Mouse (Mus musculus): Measurements from ENCODE around the gene Agtr1b.

The Agtr1b gene

DNA sequence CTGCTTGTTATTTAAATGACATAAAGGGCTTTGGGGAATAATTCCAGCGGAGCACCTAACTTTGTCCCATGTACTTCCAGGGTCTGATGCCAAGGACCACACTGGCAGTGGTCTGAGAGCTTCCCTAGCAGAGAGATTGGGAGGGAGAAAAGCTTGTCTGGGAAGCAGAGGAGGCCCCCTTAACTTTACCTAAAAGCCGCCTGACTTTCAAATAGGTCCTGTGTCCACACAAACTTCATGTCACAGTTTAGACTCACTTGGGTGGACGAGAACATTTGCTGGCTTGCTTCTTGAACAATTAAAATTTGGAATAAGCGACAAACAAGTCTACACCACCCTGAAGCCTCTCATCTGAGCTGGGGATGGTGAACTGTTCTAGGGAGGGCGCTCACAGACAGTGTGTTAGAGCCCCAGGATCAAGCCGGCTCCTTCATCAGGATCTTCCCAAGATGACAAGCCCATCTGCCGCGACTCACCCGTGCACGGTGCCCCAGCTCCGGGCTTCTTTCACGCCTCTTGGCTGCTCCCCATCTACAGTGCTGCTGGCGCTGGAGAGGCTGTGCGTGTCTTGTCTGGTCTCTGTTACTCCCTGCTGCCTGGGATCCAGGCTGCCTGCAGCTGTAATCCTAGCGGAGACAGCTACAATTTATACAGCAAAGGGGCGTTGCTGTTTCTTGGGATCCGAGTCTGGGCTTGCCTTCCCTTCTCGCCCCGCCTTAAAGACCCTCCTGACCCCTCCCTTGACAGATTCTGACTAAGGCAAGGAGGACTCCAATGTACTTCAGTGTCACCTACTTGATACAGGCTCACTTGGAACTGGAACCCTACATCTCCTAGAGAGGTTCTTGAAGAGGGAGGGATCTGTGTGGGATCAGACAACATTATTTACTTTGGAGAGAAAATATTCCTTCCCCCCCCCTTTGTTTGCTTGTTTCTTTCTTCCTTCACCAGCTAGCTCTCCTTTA is at the start of gene Agtr1b:
Gene Agtr1b, minus strand, starts transcription at position 620 of the 965 bp plus-strand sequence.
- DNase-seq (ENCODE audit: low spot score in 2 of 2), result no peak

DNA sequence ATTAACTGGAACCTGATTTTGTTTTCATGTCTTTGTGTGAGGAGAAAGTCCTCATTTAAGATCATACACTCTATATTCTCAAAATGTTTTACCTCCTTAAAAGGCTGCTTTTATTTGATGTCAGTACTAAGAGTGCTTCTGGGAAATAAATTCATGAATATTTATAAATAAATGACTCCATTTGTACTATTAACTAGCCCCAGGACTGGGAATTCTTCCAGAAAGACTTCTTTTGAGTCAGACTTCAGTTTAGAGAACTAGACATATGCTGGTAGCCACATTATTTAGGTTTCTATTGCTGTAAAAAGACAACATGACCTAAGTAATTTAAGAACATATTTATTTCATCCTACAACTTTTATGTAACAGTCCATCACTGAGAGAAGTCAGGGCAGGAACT is 13.4 kb downstream of the Agtr1b start:
- DNase-seq (ENCODE audit: low spot score in 2 of 2), result no peak

DNA sequence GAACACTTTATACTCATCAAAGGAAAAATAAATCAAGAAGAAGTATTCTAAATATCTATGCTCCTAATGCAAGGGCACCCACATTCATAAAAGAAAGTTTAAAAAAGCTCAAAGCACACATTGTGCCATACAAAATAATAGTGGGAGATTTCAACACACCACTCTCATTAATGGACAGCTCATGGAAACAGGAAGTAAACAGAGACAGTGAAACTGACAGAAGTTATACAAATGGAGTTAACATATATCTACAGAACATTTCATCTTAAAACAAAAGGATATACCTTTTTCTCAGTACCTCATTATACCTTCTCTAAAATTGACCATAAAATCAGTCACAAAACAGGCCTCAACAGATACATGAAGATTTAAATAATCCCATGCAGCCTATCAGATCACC is 18.8 kb downstream of the Agtr1b start:
- DNase-seq (ENCODE audit: low spot score in 2 of 2), result no peak

DNA sequence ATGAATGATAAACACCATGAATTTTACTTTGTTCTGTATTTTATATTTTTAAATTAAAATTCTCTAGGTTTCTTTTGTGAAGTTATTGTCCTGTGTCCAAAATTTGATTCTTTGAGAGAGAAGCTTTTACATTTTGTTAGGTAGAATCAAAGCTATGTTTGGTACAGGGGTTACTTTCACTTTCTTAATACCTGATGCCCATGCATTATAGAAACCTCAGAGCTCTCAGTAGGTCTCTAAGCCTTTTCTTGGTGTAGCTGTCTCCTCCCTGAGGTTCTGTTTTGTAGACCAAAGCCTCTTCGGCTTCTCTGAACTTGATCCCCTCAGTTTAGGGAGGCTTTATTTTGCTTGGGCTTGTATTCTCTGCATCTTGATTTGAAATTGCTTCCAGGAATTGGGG is 26.6 kb downstream of the Agtr1b start:
- DNase-seq (ENCODE audit: low spot score in 2 of 2), result no peak

DNA sequence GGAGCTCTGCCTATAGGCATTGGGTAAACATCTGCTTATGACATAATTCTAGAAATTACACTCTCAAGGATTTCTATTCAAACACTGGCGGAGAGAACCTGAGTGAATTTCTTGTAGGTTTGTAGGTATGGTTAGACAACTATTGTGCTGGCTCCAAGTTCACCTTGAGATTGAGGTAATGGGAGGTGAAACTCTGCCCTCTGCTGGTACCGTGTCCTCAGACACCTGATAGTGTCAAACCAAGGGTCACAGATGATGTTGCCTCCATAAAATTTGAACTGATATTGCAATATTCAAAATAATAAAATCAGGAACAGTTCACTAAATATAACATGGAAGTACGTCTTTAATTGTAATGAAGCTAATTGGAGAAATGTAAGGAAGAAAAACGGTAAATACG is 32.3 kb downstream of the Agtr1b start:
- no peak for DNase-seq (ENCODE audit: low spot score in 2 of 2)

DNA sequence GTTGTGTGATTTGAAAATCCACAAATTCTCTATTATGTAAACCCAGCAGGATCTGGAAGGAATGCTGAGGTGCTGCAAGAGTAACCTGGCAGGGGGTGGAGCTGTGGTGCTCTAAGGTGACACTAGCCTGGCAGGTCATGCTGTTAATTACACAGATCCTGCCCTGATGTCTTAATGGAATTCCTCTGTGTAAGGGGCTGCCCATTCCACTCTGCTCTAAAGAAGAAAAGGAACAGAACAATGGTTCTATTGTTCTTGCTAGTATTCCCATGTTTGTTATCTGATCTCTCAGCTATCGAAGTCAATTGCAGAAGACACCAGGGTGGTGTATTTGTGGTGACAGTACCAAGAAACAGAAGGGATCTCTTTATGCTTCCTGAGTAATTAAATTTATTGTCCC is 49.7 kb downstream of the Agtr1b start:
- DNase-seq (ENCODE audit: low spot score in 2 of 2), result no peak

DNA sequence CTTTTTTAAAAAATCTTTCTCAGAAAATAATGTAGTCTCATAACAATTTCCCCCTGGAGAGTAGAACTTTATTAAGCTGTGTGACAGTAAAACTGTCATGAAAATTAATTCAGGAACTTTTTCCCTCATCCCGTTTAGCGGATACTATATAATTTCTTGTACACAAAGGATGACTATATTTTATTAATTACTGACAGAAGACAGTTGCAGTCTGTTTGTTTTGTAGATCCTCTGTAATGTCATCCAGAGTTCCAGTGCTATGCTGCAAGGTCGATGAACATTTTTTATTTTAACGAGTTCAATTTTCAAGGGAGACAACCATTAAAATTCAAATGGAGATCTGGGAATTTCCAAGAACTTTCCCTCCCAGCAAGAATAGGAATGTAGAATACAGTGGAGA is 57.8 kb downstream of the Agtr1b start:
- no peak for DNase-seq (ENCODE audit: low spot score in 2 of 2)

DNA sequence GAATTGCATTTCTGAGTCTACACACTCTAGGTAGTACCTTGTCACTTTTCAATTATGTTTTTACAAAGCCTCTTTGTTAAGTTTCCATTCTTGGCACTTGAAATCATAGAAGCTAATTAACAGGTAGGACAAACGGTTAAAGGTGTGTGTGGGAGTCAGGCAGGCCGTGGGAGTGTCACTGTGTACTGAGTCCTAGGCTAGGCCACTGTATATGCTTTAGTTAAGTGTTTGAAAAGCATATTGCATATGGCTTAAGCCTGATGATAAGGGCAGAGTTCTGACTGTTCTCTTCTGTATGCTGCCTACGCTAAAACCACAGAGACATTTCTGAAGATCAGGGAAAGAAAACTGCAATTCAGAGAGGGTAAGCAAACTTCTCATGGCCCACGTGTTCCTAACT is 59.7 kb downstream of the Agtr1b start:
- DNase-seq (ENCODE audit: low spot score in 2 of 2), result no peak

DNA sequence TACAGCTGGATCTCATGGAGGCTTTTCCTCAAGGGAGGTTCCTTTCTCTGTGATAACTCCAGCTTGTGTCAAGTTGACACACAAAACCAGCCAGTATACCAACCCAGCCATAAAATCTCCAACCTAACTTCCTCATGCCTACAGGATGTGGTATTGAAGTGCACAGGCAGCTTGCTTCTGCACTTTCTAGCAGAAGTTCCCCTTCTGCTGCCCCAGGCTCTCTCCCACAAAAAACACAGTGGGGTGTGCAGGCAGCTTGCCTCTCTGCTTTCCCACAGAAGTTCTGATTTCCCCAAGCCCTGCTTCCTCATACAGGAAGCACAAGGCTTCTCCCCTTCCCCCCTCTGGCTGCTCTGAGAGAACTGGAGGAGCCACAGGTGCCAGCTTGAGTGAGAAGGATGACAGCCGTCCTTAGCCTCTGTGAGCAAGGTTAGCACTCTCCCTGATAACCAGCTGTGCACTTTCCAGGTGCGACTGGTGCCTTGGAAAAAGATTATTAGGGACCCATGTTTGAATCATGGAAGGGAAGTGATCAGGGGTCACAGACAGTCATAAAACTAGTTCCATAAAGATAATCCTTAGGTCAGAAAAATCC is 62.1 kb downstream of the Agtr1b start:
- DNase-seq (ENCODE audit: low spot score in 2 of 2), result no peak

DNA sequence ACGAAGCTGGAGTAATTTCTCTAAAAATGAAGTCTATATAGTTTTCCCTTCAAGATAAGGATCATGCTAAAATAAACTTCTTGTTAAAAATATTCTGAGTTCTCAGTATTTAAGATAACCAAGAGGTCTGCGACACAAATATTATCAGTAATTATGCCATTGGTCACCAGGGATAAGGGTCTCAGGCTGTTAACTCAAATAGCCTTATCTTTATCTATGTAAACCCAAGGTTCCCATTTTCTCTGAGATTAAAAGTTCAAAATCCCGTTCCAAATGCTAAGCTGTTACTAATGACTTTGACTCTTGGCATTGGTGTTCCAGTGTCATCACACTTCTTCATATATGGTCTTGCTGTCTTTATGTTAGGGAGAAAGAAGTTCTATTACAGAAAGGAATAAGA is 71.4 kb downstream of the Agtr1b start:
- DNase-seq (ENCODE audit: low spot score in 2 of 2), result no peak

DNA sequence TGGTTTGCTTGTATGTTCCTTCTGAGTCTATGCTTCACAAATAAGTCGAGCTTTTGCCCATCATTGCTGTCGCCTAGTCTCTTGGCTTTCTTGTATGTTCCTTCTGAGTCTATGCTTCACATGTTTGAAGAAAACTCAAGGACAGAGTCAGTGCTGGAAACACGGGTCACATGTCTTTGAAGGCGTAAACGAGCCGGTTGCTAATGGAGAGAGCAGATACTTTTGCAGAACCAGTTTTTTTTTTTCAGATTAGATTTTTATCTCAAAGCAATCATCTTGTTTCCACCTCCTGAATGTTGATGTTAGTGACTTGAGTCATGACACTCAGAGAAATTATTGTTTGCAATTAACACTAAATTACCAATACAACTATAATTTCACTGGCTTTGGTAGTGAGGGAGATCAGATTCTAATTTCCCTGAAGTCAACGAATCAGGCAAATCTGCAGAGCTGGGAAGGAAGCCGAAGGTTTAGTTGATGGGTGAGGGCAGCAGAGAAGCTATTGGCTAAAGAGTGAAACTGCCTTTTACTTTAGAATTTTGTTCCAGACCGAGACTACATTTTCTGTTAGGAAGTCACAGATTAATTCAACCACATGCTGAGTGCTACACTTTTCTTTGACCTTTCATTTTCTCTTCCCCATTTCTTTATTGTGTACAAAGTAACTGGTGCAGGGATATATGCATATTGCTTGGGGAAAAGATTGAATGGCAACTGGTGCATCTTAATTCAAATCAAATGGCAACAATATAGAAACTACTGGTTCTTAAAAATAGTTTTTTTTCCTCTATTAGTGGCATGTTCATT is 72.2 kb downstream of the Agtr1b start:
- DNase-seq (ENCODE audit: low spot score in 2 of 2), result no peak

DNA sequence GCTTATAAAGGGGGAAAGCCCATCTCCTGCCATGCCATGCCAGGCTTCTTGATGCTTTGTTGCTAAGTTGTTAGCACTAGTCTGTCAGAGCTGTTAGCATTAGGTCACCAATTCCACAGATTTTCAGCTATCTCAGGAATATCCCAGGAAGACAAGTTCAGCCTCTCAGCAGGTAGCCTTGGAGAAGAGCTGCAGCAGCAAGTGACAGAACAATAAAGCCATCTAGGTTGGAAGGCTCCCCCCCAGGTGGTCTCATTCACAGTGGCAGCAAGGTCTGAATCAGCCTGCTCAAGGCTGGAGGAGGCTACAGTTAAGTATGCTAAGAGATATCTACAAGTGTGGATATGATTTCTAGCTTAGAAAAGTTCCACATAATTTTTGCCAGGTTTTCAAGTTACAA is 75.6 kb downstream of the Agtr1b start:
- no peak for DNase-seq (ENCODE audit: low spot score in 2 of 2)

DNA sequence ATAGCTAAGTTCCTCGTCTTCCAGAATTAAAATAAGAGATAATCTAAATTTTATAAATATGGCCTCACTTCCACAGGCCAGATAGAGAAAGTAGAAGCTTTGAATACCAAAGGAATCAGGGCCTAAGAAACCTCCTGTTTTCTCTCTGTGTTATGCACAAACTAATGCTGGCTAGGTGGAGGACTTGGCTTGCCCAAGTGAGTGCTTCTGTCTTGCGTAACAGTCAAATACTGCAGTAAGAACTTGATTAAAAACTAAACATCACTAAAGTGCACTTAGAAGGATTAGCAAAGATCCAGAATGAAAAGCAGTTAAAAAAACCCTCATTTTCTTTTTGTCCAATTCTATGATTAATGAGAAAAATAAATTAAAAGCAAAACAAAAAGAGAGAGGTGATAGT is 78.2 kb downstream of the Agtr1b start:
- DNase-seq (ENCODE audit: low spot score in 2 of 2), result no peak

DNA sequence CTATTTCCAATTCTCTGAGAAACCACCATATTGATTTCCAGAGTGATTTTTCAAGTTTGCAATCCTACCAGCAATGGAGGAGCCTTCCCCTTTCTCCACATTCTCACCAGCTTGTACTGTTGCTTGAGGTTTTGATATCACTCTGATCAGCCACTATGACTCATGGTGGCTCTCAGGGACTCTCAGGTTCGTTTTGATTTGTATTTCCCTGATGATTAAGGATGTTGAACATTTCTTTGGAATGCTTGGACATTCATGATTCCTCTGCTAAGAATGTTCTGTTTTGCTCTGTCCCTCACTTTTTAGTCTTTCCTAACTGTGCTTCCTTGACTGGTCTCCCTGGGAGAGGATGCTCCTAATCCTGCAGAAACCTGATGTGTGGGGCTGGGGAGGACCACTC is 85.2 kb downstream of the Agtr1b start:
- no peak for DNase-seq (ENCODE audit: low spot score in 2 of 2)

DNA sequence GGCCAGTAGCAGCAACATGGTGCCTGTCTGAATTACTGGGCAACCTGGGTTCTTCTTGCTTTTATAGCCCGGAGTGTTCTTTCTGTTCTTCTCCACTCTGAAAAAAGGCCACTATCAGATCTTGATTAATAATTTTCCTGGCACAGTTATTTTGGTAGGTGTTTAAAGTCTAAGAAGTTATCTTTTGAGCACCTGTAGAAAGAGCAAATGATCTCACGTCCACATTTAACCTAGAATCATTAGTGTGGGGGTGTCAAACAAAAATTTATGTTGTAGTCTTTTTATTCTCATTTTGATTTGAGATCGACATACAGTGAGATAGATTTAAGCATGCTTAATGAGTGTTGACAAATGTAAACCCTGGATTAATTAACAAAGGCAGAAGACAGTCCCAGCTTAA is 91.3 kb downstream of the Agtr1b start, which contains the start of gene Cpb1:
Gene Cpb1, minus strand, starts transcription at position 101 of the 400 bp plus-strand sequence.
- no peak for DNase-seq (ENCODE audit: low spot score in 2 of 2)
